Mouse (Mus musculus) heart, adult 2 months (tissue): ENCODE data around the gene Efna2.

ENCODE experiments used
- CTCF ChIP-seq: fragments of 200-600 bp; IDR thresholded peaks from 2 replicates; pipeline ENCODE4 v1.8.1; 2022; ENCODE audit warnings: antibody characterized with exemption, mild to moderate bottlenecking, moderate library complexity
- EP300 ChIP-seq: fragments of 200-500 bp; IDR thresholded peaks from 2 replicates; pipeline ENCODE4 v1.6.1; 2011; ENCODE audit warnings: low read depth, low read length, control low read depth; ENCODE audit not compliant: insufficient read depth
- POLR2A ChIP-seq: fragments of 200-500 bp; IDR thresholded peaks from 2 replicates; pipeline ENCODE4 v1.6.1; 2011; ENCODE audit warnings: mild to moderate bottlenecking, low read depth, low read length, control low read depth; ENCODE audit not compliant: insufficient read depth

DNA sequence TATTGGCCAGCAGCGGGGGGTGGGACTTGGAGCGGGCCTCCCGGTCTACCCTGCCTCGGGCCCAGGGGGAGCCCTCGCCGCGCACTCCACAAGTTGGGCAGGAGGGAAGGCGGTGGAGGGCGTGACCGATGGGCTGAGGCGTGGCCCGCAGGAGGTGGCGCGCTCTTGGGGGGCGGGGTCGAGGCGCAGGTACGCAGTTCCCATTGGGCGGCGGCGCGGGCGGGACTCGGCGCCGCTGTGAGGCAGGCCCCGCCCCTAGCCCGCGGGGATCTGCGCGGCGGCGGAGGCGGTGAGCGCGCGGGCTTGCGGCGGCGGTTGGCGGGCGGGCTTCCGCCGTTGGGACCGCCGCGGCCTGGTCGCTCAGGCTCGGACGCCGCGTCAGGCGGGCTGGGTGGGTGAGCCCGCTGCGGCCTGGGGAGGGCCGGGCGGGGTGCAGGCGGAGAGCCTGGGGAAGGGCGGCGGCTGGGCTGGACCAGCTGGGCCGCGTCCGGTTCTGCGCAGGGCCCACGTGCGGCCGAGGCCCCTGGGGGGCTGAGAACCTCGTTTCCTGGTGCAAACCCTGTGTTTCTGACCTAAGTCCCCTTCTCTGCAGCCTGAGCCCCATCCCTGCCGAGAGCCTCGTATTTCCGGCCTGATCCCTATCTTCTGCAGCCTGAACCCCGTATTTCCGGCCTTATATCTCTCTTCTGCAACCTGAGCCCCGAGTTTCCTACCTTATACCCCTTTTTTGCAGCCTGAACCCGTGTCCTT is 47.3 kb downstream of the Efna2 start, which contains the start of gene Mum1:
- TF ChIP-seq POLR2A (no peak), CTCF (peak; percentile 82), EP300 (0 out of 2 replicates have a peak, but pooled peaks have one; percentile 11)
